Mouse (Mus musculus): Measurements from ENCODE around the gene Clint1.

Gene Clint1

GRCm38 (mm10) chr11:45849203-45849602 is 2.6 kb upstream of the Clint1 start:
- DNase-seq, result peak; percentile 78

DNA sequence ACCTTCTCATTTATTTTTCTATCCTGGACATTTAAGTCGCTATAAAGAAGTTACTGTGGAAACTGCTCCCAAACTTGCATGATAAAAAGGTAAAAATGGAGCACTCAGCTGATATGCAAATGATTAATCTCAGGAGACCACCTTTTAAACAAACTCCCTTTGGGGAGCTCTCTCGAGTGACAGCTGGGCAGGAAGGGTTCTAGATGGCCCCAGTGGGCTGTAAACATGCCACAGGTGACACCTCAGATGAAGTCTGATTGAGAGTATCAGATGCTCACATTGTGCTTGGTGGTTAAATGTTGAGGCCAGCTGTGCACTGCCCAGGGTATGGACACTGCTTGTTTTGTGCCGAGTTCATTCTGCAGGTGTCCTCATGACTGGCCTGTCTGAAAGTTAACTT is 2.0 kb upstream of the Clint1 start:
- peak; percentile 83 for DNase-seq

- no peak for DNase-seq
Measured at GRCm38 (mm10) chr11:45850317-45850716, 1.5 kb upstream of the Clint1 start.

- peak; percentile 95 for DNase-seq
Measured at GRCm38 (mm10) chr11:45852124-45852994, 508 bp downstream of the Clint1 start.

- no peak for DNase-seq
Measured at GRCm38 (mm10) chr11:45852995-45853317, 1.1 kb downstream of the Clint1 start.

DNA sequence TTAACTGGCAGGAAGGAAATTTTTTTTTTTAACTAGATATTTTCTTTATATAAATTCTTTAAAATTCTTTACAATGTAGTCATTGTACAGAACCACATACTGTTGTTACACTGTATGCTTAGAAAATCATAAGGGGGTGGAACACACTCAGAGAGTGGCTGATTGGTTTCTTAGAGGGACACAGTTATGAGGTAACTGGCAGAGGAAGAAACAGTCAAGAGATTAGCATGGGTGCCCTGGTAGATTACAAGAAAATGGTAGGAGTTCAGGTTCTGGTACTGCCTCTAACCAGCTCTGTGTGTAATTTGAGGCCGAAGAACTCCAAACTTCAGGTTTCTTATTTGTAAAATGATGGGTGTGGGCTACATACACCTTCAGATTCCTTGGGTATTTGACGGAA is 2.1 kb downstream of the Clint1 start:
- DNase-seq, result no peak

- DNase-seq, result no peak
Measured at GRCm38 (mm10) chr11:45854381-45854780, 2.5 kb downstream of the Clint1 start.

DNA sequence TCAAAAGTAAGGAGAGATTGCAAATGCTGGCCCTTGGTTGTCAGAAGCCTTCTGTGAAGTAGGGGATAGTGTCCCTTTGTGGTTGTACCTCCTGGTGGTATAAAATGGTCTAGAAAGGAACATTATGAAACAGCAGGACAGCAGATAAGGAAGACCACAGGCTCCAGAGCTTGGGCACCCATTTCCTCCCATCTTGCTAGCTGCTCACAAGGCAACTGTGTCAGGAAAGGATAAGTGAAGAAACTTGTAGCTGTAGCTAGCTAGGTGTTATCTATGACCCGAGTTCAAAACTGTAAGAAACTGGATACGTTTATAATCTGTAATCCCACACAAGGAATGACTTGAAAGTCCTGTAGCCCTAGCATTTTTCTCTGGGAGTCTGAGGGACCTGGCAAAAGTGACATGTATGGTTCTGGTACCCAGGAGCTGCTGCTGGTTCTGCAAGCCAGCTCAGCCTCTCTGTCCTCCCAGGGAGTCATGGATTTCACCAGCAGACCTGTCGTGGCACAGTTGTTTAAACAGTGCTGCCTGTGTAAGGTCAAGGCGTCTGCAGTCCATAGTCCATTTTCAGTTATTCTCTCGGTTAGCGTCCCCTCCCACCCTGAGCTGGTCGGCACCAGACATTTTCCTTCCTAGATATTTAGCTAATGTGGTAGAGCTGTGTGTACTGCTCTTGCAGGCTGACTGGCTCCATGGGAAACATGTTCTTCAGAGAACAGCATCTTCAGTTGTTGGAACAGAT is 3.7 kb downstream of the Clint1 start:
- DNase-seq, result no peak

- no peak for DNase-seq
Measured at GRCm38 (mm10) chr11:45856149-45856516, 4.3 kb downstream of the Clint1 start.

DNA sequence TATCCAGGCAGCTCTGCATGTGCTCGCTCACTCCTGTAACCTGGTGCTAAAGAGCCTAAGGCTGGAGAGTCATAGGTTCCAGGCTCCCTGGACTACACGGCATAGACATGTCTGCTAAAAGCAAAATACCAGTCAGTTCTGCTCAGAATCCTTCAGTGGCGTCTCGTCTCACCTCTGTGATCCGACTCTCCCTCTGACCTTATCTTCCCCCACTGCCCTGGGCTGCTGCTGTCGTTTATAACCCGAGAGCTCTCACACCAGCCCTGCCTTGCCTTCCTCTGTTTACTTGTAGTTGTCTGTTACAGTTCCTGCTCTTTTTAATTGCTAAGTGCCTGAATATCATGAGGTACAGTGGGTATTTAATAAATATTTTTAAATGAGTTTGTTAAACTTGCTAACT is 9.5 kb downstream of the Clint1 start:
- DNase-seq, result no peak

DNA sequence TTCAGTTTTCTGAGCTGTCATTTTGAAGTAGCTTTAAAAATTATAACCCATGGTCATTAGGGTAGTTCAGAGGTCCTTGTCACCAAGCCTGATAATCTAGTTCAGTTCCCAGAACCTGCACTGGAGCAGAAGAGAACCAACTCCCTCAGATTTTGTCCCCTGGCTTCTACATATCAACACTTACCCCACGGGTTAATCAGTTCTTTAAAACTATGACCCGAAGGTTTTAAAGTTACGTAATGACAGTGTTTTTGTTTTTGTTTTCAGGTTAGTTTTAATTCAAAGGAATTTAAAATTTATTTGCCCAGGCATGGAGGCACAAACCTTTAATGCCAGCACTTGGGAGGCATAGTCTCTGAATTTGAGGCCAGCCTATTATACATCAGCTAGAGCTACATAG is 12.6 kb downstream of the Clint1 start:
- DNase-seq, result no peak

DNA sequence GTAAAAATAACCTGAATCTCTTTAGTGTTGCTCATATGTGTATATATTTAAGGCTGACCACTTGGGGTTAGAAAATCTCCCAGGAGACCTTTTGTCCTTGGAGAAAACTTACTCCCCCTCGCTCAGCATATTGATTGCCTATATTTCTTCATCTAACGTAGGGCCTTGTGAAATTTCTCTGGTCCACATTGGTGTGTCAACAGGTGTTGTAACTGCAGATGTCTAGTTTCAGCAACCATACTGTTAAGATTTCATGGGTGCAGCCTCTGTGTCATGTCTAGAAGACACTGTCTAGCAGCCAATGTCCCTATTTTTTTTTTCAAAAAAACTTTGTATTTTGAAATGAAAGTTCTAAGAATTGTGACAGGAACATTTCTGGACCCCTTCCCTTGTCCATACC is 14.0 kb downstream of the Clint1 start:
- DNase-seq, result no peak

GRCm38 (mm10) chr11:45866534-45866933 is 14.7 kb downstream of the Clint1 start:
- DNase-seq, result no peak

DNA sequence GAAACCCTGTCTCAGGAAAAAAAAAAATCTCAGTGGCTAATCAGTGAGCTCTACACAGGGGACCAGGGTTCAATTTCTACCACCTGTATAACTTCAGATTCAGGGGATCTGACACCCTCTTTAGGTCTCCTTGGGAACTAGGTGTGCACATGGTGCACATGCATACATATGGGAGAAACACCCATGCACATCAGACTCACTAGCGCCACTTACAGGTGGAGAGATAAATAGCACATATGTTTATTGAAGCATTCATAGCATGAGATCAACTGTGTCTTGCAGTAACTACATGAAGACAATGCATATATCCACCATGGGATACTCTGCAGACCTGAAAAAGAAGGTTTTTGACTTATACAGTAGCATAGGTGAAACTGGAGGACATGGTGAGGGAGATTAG is 21.8 kb downstream of the Clint1 start:
- no peak for DNase-seq

DNA sequence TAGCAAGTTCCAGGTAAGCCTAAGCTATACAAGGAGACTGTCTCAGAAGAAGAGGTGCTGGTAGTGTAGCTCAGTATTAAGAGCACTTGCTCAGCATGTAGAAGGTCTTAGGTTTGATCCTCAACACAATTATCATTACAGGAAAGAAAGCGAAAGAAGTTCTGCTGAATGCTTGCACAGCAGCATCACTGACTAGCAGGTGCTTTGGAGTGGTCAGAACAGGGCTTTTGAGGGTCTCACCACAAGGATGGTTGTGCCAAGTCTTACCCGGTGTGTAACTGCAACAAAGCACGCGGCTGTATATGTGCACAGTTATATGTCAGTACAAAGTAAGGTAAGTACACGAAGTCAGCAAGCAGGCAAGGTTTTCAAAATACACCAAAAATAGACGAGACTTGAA is 22.4 kb downstream of the Clint1 start:
- DNase-seq, result no peak

DNA sequence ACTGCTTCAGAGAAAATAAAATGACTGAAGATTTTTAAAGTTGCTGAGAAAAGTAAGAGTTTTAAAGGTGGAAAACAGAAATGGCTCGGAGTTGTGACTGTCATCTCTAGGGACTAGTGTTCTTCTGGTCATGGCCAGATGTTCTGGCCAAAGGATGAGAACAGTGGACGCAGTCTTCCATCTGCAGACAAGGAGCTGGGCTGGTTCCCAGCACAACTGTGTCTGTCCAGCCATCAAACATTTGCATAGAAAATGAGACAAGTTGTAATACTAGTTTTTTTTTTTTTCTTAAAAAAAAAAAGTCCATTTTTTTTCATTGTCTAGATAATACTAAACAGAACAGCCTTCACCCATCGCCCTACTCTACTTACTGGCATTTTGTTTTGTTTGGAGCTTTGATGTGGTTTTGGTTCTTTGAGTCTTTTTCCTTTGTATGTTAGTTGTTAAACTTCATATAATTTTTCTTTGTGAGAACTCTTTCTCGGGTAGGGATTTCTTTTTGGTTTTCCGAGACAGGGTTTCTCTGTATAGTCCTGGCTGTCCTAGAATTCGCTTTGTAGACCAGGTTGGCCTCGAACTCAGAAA is 23.6 kb downstream of the Clint1 start:
- peak; percentile 95 for DNase-seq

GRCm38 (mm10) chr11:45876036-45876435 is 24.2 kb downstream of the Clint1 start:
- no peak for DNase-seq

GRCm38 (mm10) chr11:45879366-45879765 is 27.5 kb downstream of the Clint1 start:
- DNase-seq, result peak; percentile 88

- DNase-seq, result peak; percentile 86
Measured at GRCm38 (mm10) chr11:45881026-45881682, 29.3 kb downstream of the Clint1 start.

DNA sequence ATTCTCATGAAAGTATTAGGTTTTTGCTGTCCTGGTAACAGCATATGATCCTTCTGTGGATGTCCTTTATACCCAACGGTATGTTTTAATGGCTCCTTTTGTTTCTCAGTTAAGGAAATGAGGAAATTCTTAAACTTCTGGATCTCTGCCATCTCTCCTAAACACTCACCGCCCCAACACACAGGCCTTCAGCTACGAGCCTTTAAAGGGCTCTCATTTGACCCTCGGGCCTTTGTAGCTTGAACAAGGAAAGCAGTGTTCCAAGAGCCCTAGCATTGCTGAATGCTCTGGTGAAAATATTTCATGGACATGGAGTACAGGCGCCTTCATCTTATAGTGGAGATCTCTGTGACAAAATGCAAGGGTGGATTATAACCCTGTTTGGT is 29.8 kb downstream of the Clint1 start:
- DNase-seq, result peak; percentile 40

- DNase-seq, result peak; percentile 63
Measured at GRCm38 (mm10) chr11:45883270-45883931, 31.6 kb downstream of the Clint1 start.

DNA sequence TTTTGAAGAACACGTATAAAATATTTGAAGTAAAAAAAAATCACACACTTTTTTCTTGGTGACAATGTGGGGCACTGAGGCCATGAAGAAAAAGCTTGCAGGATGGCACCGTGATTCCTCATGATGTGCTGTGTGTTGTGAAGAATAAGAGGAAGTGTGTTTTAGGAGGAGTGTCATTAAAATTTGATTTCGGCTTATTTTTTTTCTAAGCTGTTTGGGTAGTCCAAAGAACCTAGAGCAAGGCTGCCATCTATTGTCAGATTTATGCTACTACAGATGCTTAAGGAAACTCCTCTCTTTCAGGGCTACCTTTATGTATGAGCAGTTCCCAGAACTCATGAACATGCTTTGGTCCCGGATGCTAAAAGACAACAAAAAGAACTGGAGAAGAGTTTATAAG is 32.2 kb downstream of the Clint1 start:
- peak; percentile 78 for DNase-seq
